Mouse (Mus musculus) spleen, postnatal 36 days (tissue): Measurements from ENCODE around the gene Prkcd.
"Not testable (repeated sequence)": the region's sequence is repeated elsewhere in the genome, so short reads cannot be mapped to it uniquely, and the experiment has no call there.

Experiments
- DNase-seq, 2 experiments: peaks; one replicate each; pipeline ENCODE4 v3.0.0; 2022; ENCODE audit warnings: low spot score in 2 of 2, mixed read lengths in 1 of 2

Gene Prkcd

GRCm38 (mm10) chr14:30608176-30608575, 17.8 kb downstream of the Prkcd start:
- peak; percentile 72 to 74 for DNase-seq

- DNase-seq = peak; percentile 90 to 92
Measured at GRCm38 (mm10) chr14:30607696-30608095, 18.3 kb downstream of the Prkcd start.

- DNase-seq = peak; percentile 48 to 51
Measured at GRCm38 (mm10) chr14:30606817-30607216, 19.2 kb downstream of the Prkcd start.

- DNase-seq = no peak
Measured at GRCm38 (mm10) chr14:30597142-30597541, 28.9 kb downstream of the Prkcd start.

- no peak for DNase-seq
Measured at GRCm38 (mm10) chr14:30596407-30596806, 29.6 kb downstream of the Prkcd start.

GRCm38 (mm10) chr14:30595576-30596313, 30.3 kb downstream of the Prkcd start:
- DNase-seq = no peak

GRCm38 (mm10) chr14:30594092-30594695, 31.8 kb downstream of the Prkcd start:
- no peak for DNase-seq

GRCm38 (mm10) chr14:30593279-30594091, 32.5 kb downstream of the Prkcd start:
- peak; percentile 61 to 62 for DNase-seq

GRCm38 (mm10) chr14:30591417-30591816, 34.6 kb downstream of the Prkcd start:
- peak; percentile 72 to 73 for DNase-seq

- no peak for DNase-seq
Measured at GRCm38 (mm10) chr14:30590918-30591317, 35.1 kb downstream of the Prkcd start.

- no peak for DNase-seq
Measured at GRCm38 (mm10) chr14:30590041-30590645, 35.9 kb downstream of the Prkcd start.

GRCm38 (mm10) chr14:30586780-30587461, 39.1 kb downstream of the Prkcd start:
- no peak for DNase-seq

- no peak for DNase-seq
Measured at GRCm38 (mm10) chr14:30585323-30585722, 40.7 kb downstream of the Prkcd start.

GRCm38 (mm10) chr14:30584497-30585251, 41.3 kb downstream of the Prkcd start:
- no peak for DNase-seq

GRCm38 (mm10) chr14:30584077-30584476, 41.9 kb downstream of the Prkcd start:
- DNase-seq = no peak

GRCm38 (mm10) chr14:30581238-30581637, 44.8 kb downstream of the Prkcd start:
- no peak for DNase-seq

- peak; percentile 33 to 40 for DNase-seq
Measured at GRCm38 (mm10) chr14:30579882-30580281, 46.1 kb downstream of the Prkcd start.

- peak; percentile 36 to 47 for DNase-seq
Measured at GRCm38 (mm10) chr14:30579180-30579579, 46.8 kb downstream of the Prkcd start.

GRCm38 (mm10) chr14:30577303-30578062, 48.5 kb downstream of the Prkcd start:
- not testable (repeated sequence) for DNase-seq

- DNase-seq = no peak
Measured at GRCm38 (mm10) chr14:30576260-30576659, 49.8 kb downstream of the Prkcd start.
